Mouse (Mus musculus) liver, adult 2 months (tissue): ENCODE data around the gene Bcl6.

Source experiments
- CTCF ChIP-seq: fragments of 200-500 bp; IDR thresholded peaks from 2 replicates; pipeline ENCODE4 v1.5.1; 2011; ENCODE audit warnings: low read depth, low read length, control low read depth
- POLR2A ChIP-seq: fragments of 200-500 bp; IDR thresholded peaks from 2 replicates; pipeline ENCODE4 v1.6.1; 2011; ENCODE audit warnings: low read length, control low read depth; ENCODE audit not compliant: insufficient read depth; ENCODE audit errors: extremely low read depth

DNA sequence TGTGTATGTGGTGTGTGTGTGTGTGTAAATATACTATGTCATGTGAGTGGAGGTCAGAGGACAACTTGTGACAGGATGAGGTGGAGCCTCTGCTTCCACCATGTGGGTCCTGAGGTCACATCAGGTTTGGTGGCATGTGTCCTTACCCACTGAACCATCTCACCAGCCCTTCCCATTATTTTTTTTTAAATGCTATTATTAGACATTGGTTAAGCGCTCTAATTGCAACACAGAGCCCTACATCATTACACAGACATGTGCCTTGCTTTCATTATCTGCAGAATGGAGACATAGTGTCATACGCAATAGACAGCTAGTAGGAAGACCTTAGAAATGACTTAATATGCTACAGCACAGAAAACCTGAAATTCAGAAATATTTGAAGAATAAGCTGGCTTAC is 12.5 kb downstream of the Bcl6 start:
- TF ChIP-seq CTCF: no peak
- TF ChIP-seq POLR2A: no peak
